Mouse (Mus musculus) brain, embryonic 14.5 days (tissue): ENCODE measurements around the gene Kcnj10.

Experiments used
- CTCF ChIP-seq: fragments of 200-500 bp; IDR thresholded peaks from 2 replicates; pipeline ENCODE4 v1.5.1; 2012; ENCODE audit warnings: inconsistent platforms, mild to moderate bottlenecking, moderate library complexity, borderline replicate concordance; ENCODE audit not compliant: insufficient read depth, insufficient read length; ENCODE audit errors: extremely low read depth
- POLR2A ChIP-seq: fragments of 200-500 bp; IDR thresholded peaks from 2 replicates; pipeline ENCODE4 v1.6.1; 2012; ENCODE audit warnings: mild to moderate bottlenecking, inconsistent platforms, borderline replicate concordance; ENCODE audit not compliant: poor library complexity, insufficient read depth, insufficient read length, severe bottlenecking; ENCODE audit errors: extremely low read depth

- no peak for TF ChIP-seq CTCF
- TF ChIP-seq POLR2A = no peak
Observed at GRCm38 (mm10) chr1:172418173-172418572, 77.2 kb downstream of the Kcnj10 start.
